Mouse (Mus musculus) hindbrain, embryonic 11.5 days (tissue): ENCODE measurements around the gene Ctdnep1. TPM values are rescaled to one million over a fixed set of nuclear protein-coding genes. Genes with fewer than 3 reads are reported as not detected.
A peak's percentile ranks its signal among the peaks of the same experiment; 100 is the strongest.

Experiments
- ATAC-seq: fragments of 200-750 bp; cut with Nextera tagmentation; 2 replicates; pipeline ENCODE4 v1.8.0; 2017; ENCODE audit warnings: mild to moderate bottlenecking, moderate TSS enrichment, moderate library complexity; ENCODE audit not compliant: low FRiP score
- DNase-seq: peaks from one replicate; pipeline ENCODE4 v3.0.0-alpha.2; 2015; ENCODE audit warnings: low spot score
- H3K27ac ChIP-seq: fragments of 300-500 bp; sonication (generic); 2 replicates; pipeline ENCODE4 v1.5.1; 2014; ENCODE audit warnings: mild to moderate bottlenecking, low read depth, low read length
- H3K27me3 ChIP-seq: fragments of 300-500 bp; sonication (generic); 2 replicates; pipeline ENCODE4 v1.6.1; 2014; ENCODE audit warnings: mild to moderate bottlenecking, low read length, moderate library complexity, mixed read lengths; ENCODE audit not compliant: control insufficient read depth, insufficient read depth
- H3K36me3 ChIP-seq: fragments of 300-500 bp; sonication (generic); 2 replicates; pipeline ENCODE4 v1.6.1; 2014; ENCODE audit warnings: mild to moderate bottlenecking, low read length, moderate library complexity, mixed read lengths; ENCODE audit not compliant: control insufficient read depth, insufficient read depth
- H3K4me1 ChIP-seq: fragments of 300-500 bp; sonication (generic); replicated peaks from 2 replicates; pipeline ENCODE4 v1.6.1; 2014; ENCODE audit warnings: low read length, mixed read lengths; ENCODE audit not compliant: control insufficient read depth, insufficient read depth
- H3K4me2 ChIP-seq: fragments of 300-500 bp; sonication (generic); replicated peaks from 2 replicates; pipeline ENCODE4 v1.6.1; 2014; ENCODE audit warnings: mild to moderate bottlenecking, low read depth, low read length
- H3K4me3 ChIP-seq: fragments of 300-500 bp; sonication (generic); 2 replicates; pipeline ENCODE4 v1.5.1; 2014; ENCODE audit warnings: low read depth, low read length
- H3K9ac ChIP-seq: fragments of 300-500 bp; sonication (generic); 2 replicates; pipeline ENCODE4 v1.6.1; 2014; ENCODE audit warnings: low read depth, low read length
- H3K9me3 ChIP-seq: fragments of 300-500 bp; sonication (generic); 2 replicates; pipeline ENCODE4 v1.6.1; 2016; ENCODE audit warnings: low read length; ENCODE audit not compliant: control insufficient read depth
- WGBS: fragments of 180-500 bp; shearing (Covaris S2); extraction: QIAGEN DNeasy Blood & Tissue Kit; methylation state at CpG from one replicate; pipeline ENCODE4 v1.1.7; 2014; 5-methylcytosine and 5-hydroxymethylcytosine counted together
- polyA plus RNA-seq: library from polyadenylated mRNA; unstranded; fragments of >200 nt; fragmentation: Nextera tagmentation; extraction: Ambion mirVana; gene quantifications from 2 replicates; pipeline ENCODE4 v1.2.1, GENCODE M21; 2014

The Ctdnep1 gene
- polyA plus RNA-seq, 1 experiment from 2014 or later = 26.8 TPM

- peak overlapping the region; percentile 1; the same call in 1 of the 2 replicates for H3K4me3 ChIP-seq
- WGBS = 87% methylated on average over 18 of the region's 18 CpGs
- no peak overlapping the region for H3K9ac ChIP-seq
- ATAC-seq = no peak
- peaks cover 6% of the 10 kb centered on the region; the same call in 1 of the 2 replicates for H3K4me1 ChIP-seq
- H3K9me3 ChIP-seq = no peaks in the 10 kb centered on the region
- H3K27ac ChIP-seq = no peak overlapping the region
- no peaks in the 10 kb centered on the region for H3K36me3 ChIP-seq
- DNase-seq = no peak
- H3K27me3 ChIP-seq = no peaks in the 10 kb centered on the region
- peak overlapping the region; percentile 17; the same call in 1 of the 2 replicates for H3K4me2 ChIP-seq
Observed at GRCm38 (mm10) chr11:69945997-69946891, 34.7 kb upstream of the Ctdnep1 start.

GRCm38 (mm10) chr11:69947337-69948065 lies 33.5 kb upstream of the Ctdnep1 start:
- Histone ChIP-seq H3K36me3 (no peaks in the 10 kb centered on the region), H3K4me3 (peak overlapping the region; percentile 47), H3K9me3 (no peaks in the 10 kb centered on the region), H3K4me2 (peak overlapping the region; percentile 61), H3K27ac (0 out of 2 replicates have a peak overlapping the region, but pooled peaks have one; percentile 10), H3K4me1 (peaks cover 6% of the 10 kb centered on the region; the same call in 1 of the 2 replicates), H3K27me3 (no peaks in the 10 kb centered on the region), H3K9ac (peak overlapping the region; percentile 55)
- ATAC-seq (peak; percentile 58), DNase-seq (peak; percentile 49)
- 2% methylated on average over 29 of the region's 29 CpGs for WGBS

- Histone ChIP-seq H3K27me3 (no peaks in the 10 kb centered on the region), H3K4me1 (peaks cover 6% of the 10 kb centered on the region; the same call in 1 of the 2 replicates), H3K4me2 (peak within 1 kb of the TSS; percentile 61), H3K36me3 (no peaks in the 10 kb centered on the region), H3K4me3 (peak within 1 kb of the TSS; percentile 47), H3K9me3 (no peaks in the 10 kb centered on the region), H3K9ac (peak within 1 kb of the TSS; percentile 56), H3K27ac (peak within 1 kb of the TSS; percentile 75)
- peak; percentile 96 for DNase-seq
- ATAC-seq = peak; percentile 95
- WGBS = under 1% methylated on average over 34 of the region's 34 CpGs
Observed at GRCm38 (mm10) chr11:69948066-69948762, 32.7 kb upstream of the Ctdnep1 start, which contains the start of gene Slc2a4. TSS of gene Slc2a4 (minus strand) at chr11:69948188.

GRCm38 (mm10) chr11:69948763-69949150 lies 32.2 kb upstream of the Ctdnep1 start:
- peak overlapping the region; percentile 56 for H3K9ac ChIP-seq
- WGBS = 2% methylated on average over 14 of the region's 14 CpGs
- peak; percentile 69 for ATAC-seq

GRCm38 (mm10) chr11:69950807-69951459 lies 30.0 kb upstream of the Ctdnep1 start:
- no peak overlapping the region for H3K4me3 ChIP-seq
- WGBS = 46% methylated on average over 4 of the region's 4 CpGs
- no peaks in the 10 kb centered on the region for H3K9me3 ChIP-seq
- H3K9ac ChIP-seq = no peak overlapping the region
- DNase-seq (peak; percentile 42), ATAC-seq (no peak)
- H3K27me3 ChIP-seq = no peaks in the 10 kb centered on the region
- H3K27ac ChIP-seq = no peak overlapping the region
- H3K4me1 ChIP-seq = peaks cover 6% of the 10 kb centered on the region; the same call in 1 of the 2 replicates
- H3K4me2 ChIP-seq = no peak overlapping the region
- H3K36me3 ChIP-seq = no peaks in the 10 kb centered on the region

More at GRCm38 (mm10) chr11:69948763-69949150, 32.2 kb upstream of the Ctdnep1 start:
- H3K27ac ChIP-seq = peak overlapping the region; percentile 75
- no peaks in the 10 kb centered on the region for H3K9me3 ChIP-seq
- H3K27me3 ChIP-seq = no peaks in the 10 kb centered on the region
- H3K4me3 ChIP-seq = peak overlapping the region; percentile 47
- peaks cover 6% of the 10 kb centered on the region; the same call in 1 of the 2 replicates for H3K4me1 ChIP-seq
- H3K36me3 ChIP-seq = no peaks in the 10 kb centered on the region
- peak overlapping the region; percentile 61 for H3K4me2 ChIP-seq
- DNase-seq = peak; percentile 95

GRCm38 (mm10) chr11:69952274-69952673 lies 28.7 kb upstream of the Ctdnep1 start:
- no peak overlapping the region for H3K27ac ChIP-seq
- DNase-seq (no peak), ATAC-seq (no peak)
- H3K4me1 ChIP-seq = peaks cover 6% of the 10 kb centered on the region; the same call in 1 of the 2 replicates
- no peaks in the 10 kb centered on the region for H3K9me3 ChIP-seq
- H3K4me2 ChIP-seq = no peak overlapping the region
- no peaks in the 10 kb centered on the region for H3K36me3 ChIP-seq
- whole genome bisulfite sequencing = 55% methylated on average over 1 of the region's 1 CpGs
- no peaks in the 10 kb centered on the region for H3K27me3 ChIP-seq
- H3K4me3 ChIP-seq = no peak overlapping the region
- no peak overlapping the region for H3K9ac ChIP-seq

GRCm38 (mm10) chr11:69953267-69953915 lies 27.6 kb upstream of the Ctdnep1 start:
- Histone ChIP-seq H3K4me1 (peaks cover 3% of the 10 kb centered on the region; the same call in 1 of the 2 replicates), H3K4me2 (no peak overlapping the region), H3K9ac (no peak overlapping the region), H3K36me3 (no peaks in the 10 kb centered on the region), H3K27ac (no peak overlapping the region), H3K27me3 (no peaks in the 10 kb centered on the region), H3K9me3 (no peaks in the 10 kb centered on the region), H3K4me3 (no peak overlapping the region)
- ATAC-seq = no peak
- WGBS = 75% methylated on average over 11 of the region's 11 CpGs
- DNase-seq = no peak
